Mouse (Mus musculus): ENCODE results near the gene 4930524J08Rik.

The 4930524J08Rik gene

DNA sequence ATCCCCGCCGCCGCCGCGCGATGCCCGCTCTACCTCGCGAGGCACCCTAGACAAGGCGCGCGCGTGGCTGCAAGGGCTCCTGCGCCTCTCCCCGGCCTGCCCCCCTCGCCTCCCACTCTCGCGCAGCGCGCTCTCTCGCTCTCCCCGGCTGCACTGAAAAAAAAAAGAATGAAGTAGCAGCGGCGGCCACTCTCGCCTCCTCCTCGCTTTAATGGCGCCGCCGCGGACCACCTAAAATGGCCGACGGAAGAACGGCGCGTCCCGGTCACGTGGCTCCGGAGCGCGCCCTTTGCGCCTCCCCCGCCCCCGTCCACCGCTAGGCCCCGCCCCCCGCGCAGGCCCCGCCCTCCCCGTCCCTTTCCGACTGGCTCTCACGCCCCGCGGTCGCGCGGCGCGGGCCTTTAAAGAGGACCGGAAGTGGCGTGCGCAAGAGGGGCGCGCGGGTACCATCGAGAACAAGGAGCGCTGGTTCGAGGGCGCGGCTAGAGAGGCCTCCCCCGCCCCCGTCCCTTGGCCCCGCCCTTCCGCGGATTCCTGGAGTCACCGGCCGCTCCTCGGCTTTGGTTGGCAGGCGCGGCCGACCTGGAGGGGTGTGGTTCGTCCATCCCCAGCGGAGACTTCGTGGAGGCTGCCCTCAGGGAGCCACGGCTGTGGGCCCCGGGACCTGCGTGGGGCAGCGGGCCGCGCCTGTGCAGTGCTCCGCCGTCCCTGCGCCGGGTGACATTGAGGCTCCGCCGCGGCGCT, at the start of gene 4930524J08Rik, which contains the start of gene Hnrnpd:
4930524J08Rik (plus strand) TSS at position 363 of the 744 bp plus-strand sequence.
Hnrnpd (minus strand) TSS at position 240 of the 744 bp plus-strand sequence.
- DNase-seq (ENCODE audit: low read depth): peak; percentile 62

DNA sequence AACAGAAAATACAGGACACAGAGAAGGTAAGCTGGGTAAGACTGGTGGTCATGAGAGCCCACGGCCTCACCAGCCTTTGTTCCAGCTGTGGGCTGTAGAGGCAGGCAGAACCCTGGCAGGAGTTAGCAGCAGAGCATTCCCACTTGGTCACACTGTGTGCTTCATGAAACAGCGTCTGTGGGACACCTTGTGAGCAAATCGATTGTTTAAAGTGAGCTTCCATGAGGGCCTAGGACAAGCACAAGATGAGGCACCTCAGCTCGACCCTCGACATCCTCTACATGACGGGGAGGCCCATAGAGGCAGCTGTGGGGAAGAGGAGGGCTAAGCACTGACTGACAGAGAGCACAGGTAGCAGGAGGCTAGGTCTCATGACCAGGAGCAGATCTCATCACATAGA, 47.0 kb upstream of the 4930524J08Rik start:
- DNase-seq (ENCODE audit: low read depth): no peak

DNA sequence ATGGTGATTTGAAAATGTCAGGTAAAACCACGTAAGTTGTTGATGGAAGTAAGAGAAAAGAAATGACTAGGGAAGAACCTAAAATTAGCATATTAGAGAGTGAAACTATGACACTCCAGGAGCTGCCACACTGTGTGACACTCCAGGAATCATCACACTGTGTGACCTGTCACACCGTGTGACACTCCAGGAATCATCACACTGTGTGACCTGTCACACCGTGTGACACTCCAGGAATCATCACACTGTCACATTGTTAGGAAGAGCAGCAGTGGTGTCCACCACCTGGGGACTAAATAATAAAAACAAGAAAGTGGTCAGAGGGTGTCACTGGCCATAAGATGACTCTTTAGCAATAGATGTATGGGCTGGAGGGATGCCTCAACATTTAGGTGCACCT, 39.4 kb upstream of the 4930524J08Rik start:
- DNase-seq (ENCODE audit: low read depth): no peak

DNA sequence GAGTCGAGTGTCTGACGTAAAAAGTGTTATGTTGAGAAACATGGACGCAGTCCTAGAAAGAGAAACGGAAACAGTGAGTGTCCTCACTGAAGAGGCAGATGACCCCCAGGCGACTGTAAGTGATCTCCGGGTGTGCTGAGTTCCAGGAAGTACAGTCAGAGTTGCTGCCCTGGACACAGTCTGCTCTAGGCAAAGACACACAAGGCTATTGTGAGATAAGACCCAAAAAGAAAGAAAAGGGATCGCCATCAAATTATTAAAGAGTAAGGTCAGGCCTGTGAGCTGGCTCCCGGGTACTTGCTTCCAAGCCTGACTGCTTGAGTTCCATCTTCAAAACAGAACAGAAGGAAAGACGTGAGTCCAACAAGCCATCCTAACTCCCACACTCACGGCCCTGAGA, 37.6 kb upstream of the 4930524J08Rik start:
- no peak for DNase-seq (ENCODE audit: low read depth)

DNA sequence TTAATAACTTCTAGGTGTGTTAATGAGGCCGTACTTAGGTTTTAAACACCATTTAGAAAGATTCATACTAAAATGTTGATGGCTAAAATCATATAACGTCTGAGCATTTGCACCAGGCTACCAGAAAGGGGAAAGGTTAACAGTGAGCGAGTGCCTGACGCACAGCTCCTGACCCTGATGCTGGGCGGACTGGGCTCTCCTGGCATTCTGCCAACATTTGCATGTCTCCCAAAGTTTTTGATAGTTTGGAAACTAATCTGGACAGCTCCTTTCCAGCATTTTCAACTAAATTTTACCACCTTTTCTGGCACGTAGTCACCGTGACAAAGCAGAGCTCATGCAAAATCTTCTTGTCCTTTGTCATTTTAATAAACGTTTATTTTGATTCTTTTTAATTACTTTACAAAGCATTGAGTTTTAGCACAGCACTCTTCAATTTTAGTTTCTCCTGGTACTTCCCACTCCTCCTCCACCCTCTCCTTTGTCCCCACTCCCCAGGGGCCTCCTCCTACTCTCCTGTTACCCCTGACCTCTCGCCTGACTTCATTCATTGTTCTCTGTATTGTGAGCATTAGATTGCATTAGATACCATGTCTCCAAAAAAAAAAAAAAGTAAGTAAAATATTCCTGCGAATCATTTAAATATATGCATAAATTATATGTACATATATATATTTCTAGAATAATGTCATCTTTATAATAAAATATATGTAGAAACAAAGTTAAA, 36.9 kb upstream of the 4930524J08Rik start:
- no peak for DNase-seq (ENCODE audit: low read depth)

DNA sequence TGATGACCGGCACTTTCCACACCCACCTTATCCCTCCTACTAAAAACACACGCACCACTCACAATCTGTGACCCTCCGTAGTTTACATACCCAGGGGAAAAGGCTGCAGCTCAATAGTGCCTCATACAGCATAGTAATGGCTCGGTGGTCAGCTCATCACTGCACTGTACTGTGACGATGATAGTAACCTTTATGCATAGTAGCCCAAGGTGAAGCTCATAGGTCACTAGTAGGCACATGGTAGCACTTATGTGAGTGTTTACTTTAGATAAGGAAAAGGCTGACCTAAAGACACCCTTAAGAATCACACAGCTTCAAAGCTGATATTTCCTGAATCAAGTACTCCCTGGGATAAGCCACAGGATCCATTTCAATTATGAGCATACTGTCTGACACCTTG, 26.3 kb upstream of the 4930524J08Rik start:
- no peak for DNase-seq (ENCODE audit: low read depth)

DNA sequence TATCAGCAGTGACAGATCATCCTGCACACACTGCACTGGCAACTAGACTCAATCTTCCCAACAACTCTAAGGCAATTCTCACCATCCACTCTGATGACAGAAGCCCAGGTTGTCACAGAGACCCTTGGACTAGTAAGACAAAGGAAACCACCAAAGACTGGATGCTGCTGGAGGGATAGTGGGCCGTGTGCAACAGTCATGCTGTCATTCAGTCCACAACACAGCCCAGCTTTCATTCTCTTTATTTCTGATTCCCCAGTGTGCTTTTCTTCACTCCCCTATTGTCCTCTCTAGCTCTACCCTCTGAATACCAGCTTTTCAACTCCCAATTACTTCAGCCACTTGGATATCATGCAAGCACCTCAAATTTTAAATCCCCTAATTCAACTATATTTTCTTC, 25.0 kb upstream of the 4930524J08Rik start:
- DNase-seq (ENCODE audit: low read depth): no peak

DNA sequence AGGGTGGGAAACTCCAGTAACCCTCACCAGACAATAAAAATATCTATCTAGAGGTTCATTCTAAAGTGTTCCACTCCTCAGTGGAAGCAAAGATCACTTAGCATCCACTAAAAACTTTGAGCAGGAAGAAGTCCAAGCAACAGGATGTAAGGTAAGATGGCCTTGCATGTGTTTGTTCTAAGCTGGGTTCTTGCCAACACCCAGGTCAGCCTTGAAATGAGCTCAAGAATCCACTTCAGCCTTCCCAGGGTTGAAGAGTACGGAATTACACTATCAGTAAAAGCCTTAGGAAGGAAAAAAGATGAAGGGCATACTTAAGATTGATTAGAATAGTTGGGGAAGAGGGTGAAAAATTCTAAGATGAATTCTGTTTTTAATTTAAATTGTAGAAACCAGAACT, 20.2 kb upstream of the 4930524J08Rik start:
- no peak for DNase-seq (ENCODE audit: low read depth)

DNA sequence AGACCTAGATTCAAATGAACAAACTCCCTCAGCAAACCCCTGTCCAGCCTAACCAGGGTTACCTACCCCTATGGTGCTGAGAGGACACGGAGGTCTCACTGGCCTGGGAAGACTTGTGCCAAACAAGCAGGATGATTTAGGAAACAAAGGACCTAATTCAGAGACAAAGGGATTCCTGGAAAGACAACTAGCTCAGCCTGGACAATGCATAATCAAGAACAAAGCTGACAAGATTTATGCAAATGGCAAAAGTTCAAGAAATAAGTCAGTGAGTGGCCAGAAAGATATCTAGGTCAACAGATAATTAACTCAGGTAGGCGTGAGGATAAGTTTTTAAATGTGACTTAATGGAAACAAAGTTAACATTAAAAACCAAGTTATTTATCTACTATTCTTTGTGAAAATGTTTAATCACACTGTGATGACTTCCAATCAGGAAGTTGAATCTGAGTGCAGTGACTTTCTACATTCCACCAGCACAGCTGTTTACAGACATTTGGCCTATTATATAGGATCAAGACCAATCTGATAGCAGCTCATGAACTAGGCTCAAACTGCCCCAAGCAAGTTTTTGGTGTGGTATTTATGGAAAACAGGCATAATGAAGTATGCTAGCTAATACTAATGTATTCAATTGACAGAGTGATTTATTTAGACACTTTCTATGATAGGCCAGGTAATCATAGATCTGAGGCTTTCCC, 19.5 kb upstream of the 4930524J08Rik start:
- DNase-seq (ENCODE audit: low read depth): no peak

DNA sequence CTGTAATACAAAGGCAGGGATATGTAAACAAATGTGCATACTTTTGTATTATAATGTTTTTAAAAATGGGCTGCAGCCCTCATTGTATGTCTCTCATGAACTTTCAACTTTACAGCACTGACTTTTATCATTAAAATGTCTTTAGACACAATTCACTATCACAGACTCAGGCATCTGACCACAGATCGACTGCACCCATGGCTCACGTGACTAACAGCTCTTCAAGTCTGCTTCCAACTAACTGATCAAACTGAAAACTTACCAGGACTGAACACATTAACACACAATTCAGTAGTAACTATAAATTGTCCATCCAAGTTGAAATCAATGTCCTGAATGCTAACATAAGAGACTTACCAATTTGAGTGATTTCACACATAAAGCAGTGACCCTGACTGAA, 18.9 kb upstream of the 4930524J08Rik start:
- no peak for DNase-seq (ENCODE audit: low read depth)

DNA sequence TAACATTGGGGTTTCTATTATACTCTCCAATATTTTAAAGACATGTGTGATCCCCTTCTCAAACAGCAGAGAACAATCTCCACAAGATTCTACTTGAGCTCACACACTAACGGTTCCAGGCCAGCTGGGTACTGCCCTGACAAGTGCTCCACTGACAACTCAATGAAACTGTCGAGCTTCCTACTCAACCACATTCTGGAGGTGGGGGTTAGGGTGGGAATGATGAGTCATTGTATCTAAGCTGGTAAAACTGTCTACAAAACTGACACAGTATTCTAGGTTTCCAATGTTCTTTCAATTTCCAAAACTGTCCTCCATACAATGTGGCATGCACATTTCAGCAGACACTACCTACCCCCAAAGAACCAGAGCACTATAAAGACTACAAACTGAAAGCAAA, 4.9 kb upstream of the 4930524J08Rik start:
- peak; percentile 16 for DNase-seq (ENCODE audit: low read depth)

DNA sequence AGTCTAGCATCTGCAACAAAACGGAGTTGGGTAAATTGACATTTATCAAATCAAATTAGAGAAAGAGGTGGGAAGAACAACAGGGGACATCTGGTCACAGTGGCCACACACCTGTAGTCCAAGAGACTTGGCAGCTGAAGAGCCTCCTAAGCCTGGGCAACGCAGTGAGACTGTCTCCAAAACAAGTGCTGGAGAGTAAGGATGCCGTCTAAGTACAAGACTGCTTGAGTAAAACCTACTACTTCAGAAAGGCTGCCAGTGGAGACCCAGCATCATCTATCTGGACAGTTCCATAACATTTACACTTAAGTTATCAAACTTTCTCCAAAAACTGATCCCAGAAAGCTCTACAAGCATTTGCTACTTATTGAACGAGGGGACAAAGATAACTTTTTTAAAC, 3.8 kb upstream of the 4930524J08Rik start:
- no peak for DNase-seq (ENCODE audit: low read depth)

DNA sequence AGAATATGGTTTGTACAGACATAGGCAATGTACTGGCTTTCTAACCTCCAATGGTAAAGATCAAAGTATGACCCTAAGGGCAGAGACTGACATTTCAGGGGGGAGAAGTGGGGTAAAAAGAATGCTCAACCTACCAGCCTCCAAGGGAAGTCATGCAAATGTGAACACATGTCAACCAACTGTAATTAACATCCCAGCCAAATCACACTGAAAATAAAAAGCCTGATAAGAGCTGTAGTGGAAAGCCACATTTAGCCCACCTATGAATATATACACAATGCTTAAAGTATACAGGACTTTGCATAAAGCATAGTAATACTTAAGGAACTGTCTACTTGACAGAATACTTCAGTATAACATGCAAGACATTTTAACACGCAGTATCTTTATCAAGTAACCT, 3.1 kb upstream of the 4930524J08Rik start:
- DNase-seq (ENCODE audit: low read depth): no peak

DNA sequence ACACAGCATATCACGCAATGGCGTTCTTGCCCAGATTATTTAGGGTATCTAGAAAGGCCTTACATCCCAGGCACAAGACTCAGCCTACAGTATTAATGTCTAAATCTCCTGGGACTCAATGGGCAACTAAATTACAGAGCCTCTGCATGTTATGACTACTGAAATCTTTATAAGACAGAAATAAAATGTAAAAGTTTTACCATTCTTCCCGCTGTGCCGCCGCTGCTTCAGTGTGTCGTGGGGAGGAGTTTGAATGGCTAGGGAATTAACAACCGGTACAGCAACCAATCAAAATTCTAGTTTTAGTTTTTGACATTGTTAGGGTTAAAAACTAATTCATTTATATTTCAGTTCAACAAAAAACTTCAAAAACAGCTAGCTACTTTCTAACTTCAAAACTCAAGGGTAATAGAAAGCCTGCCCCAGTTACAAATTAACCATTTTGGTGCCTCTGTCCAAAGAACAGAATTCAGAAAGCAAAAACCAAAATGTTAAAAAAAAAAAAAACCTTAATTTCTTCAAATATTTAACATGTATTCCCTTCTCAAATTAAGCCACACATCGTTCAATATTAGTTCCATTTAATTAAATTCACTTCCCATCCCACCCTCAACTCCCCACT, 2.4 kb upstream of the 4930524J08Rik start:
- DNase-seq (ENCODE audit: low read depth): no peak

DNA sequence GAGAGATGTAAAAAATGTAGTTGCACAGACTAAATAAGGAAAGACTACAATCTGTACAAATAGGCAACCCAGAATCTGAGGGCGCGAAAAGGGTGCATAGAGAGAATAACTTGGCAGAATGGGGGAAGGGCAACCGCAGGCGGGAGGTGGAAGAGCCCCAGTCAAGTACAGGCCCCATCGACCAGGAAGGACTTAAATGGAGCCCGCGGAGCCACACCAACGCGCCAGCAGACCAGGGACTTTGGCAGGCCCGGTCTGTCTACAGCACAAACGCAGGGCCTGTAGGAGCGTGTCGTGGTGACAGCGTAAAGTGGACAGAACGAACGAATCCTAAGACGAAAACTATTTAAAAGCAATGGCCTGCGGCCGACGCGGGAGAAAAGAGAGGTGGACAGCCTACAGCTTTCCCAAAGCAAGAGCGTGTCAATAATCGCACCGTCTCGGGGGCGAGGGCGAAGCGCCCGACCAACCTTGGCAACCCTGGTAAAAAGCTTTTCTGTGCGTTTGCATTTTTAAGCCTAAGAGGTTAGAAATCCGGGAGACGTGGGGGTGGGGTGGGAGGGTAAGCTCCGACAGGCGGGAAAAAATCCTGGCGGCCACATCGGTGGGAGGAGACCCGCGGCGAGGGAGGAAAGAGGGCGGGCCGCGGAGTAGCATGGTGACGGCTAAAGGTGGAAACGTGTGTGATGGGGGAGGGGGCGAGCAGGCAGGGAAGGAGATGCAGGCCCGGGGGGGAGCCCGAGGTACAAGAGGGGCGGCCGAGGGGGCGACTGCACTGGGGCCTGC, 1.2 kb upstream of the 4930524J08Rik start:
- peak; percentile 19 for DNase-seq (ENCODE audit: low read depth)

DNA sequence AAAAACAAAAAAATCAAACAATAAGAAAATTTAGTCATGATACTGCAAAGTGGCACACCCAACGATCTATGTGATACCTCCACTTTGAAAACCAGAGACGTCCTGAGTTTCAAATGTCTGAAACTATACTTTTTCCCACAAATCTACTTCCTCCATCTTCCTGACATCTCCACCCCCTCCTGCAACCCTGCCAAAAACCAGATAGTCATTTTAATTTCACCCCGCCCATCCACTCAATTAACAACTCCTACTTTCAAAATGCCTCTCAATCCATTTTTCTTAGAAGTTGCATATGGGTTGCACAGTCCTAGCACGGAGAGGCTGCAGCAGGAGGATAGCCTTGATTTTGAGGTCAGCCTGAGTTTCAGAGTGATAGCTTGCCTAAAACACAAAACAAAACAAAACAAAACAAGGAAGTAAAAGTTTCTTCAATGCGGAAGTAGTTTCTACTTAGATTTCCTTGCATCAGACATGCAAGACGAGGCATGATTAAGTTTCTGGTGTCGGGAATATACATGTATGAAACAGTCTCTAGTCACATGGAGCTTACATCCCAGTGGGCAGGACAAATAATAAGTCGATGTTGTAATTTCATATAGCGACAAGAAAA, 4.7 kb downstream of the 4930524J08Rik start:
- DNase-seq (ENCODE audit: low read depth): no peak

DNA sequence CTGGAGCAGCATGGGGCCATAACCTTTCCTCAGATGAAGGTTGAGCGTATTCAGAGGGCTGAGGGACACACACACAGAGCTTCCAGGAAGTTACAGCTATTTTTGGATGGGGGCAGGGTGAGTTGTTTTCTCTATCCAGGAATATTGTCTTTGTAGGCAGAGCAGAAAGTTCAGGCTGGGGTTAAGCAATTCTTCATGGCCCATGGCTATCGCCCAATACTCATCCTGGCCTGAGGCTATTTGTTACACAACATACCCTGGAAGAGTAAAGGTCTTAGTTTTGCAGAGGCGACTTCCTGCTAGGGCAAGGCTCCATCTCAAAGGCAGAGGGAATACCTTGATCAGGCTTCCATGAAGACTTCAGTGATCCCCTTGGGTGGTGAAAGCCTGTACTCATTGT, 15.3 kb downstream of the 4930524J08Rik start:
- DNase-seq (ENCODE audit: low read depth): no peak

DNA sequence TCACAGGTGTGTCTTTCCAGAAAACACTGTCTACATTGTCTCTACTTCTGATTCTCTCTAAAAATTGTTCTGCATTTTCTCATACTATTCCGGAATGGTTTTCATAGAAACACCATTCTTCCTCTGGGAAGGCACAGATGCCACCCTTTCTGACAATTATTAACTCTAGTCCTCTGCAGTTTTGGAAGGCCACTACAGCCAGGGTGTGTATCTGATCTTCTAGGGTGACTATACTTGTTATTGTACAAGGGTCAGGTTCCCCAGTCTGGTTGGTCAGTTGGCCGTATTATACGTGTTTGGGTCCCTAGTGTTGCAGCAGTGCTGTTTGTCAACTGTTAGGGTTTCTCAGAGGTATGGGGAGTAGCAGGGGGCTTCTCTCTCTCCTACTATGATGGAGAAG, 15.8 kb downstream of the 4930524J08Rik start:
- DNase-seq (ENCODE audit: low read depth): no peak

DNA sequence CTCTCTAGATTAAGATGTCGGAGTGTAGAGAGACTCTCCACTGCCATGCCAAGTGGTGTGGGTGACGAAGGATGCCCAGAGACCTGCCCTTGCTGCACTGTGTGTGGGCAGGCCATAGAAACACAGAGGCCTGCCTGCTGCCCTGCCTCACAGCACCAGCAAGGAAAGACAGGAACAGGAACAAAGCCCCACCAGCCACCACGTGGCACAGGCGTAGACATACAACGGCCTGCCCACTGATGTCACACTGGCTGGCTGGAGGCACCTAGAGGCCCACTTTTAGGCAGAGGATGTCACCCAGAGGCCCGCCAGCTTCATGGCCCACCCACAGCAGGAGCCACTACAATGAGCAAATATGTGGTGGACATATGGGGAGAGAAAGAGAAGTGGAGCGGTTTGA, 21.2 kb downstream of the 4930524J08Rik start:
- no peak for DNase-seq (ENCODE audit: low read depth)

DNA sequence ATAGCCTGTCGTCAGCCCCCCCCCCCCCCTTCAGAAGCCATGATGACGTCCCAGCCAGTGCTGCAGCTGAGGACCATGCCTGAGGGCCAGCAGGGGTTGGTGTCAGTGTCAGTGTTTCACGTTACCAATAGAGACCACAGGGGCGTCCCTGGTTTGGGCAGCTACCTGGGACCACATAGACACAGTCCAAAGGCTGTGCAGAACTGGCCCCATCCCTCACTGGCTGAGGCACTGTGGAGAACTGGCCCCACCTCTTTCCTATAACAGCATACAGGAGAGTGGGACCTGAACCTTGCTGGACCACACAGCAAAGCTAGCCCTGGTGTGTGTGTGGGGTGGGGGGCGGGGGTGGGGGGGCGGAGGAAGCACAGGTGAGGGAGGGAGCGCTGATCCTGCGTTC, 21.6 kb downstream of the 4930524J08Rik start:
- no peak for DNase-seq (ENCODE audit: low read depth)

DNA sequence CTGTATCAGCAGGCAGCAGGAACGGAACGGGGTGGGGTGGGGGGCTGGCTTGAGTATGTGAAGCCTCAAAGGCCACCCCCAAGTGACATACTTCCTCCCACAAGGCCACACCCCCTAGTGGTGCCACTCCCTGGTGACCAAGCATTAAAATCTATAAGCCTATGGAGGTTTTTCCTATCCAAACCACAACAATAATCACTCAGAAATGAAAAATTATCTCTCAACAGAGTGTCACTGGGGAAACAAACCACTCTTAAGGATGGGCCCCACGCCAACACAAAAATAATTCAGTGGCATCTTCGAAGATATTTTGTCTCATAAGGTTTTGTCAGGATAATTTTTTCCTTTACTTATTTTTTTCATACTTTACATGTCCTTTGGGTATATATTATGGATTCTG, 25.0 kb downstream of the 4930524J08Rik start:
- no peak for DNase-seq (ENCODE audit: low read depth)
